Mouse (Mus musculus) ovary, postnatal 36 days (tissue): ENCODE data around the gene Prkce.

Experiments used
- DNase-seq: peaks from one replicate; pipeline ENCODE4 v3.0.0; 2022; ENCODE audit warnings: low spot score, mixed read lengths

Prkce gene

DNA sequence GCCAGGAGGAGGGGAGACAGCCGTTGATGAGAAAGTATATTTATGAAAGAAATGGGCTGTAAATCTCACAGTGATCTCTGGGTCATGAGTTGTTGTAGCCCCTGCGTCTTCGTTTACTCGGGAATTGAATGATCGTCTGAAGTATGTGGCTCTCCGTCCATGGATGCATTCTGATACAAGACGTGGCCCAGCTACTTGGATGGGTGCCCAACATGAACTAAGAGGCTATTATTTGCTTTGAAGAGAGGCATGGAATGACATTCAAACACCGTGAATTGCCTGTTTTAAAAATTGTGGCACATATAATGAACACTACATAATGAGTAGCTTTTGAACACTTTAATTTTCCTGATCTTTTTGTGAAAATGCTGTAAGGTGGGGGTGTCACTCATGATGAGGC is 93.5 kb downstream of the Prkce start:
- DNase-seq: no peak

DNA sequence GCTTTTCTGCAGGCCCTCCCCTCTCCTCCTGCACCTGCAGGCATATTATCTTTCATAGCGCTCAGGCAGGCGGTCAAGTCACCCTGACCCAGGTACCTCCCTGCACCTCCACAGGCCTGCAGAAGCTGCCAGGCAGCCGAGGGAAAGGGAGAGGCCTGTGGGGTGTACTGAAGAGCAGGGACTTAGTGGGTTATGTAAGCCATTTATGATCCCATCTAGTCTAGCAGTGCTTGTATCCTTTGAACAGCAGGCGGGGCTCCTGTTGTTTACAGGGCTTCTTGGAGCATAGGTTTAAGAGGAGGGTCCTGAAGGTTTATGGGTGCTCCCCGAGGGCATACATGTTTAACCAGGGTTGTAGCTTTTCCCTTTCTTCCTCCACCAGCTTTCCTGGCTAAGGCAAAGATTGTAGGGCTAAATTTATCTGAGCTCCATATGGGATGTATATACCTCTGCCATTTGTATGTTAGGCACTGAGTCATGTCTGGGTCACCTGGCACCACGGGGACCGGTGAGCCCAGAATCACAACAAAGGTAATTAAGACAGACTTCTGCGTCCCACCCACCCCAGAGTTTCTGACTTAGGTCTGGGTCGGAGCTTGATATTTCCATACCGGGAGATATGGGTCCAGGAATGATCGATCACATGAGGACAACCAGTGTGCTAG is 96.5 kb downstream of the Prkce start:
- peak; percentile 68 for DNase-seq

DNA sequence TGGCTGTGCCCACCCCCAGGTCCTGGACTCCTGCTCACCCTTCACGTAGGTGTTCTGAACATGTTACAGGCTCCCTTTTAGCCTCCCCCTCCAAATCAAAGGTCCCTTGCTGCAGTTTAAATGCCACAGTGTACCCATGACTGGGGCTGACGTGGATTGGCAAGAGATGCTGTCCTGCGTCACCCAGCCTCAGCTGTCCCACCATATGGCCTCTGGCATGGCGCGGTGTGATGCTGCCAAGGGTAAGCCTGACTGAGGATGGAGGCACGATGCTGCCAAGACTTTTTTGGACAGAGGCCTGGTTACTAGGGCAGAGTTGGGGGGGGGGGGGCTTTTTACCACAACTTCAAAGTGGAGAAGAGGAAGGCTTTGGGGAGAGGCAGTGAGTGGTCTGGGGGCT is 98.5 kb downstream of the Prkce start:
- DNase-seq: no peak

- no peak for DNase-seq
These were observed 99.7 kb downstream of the Prkce start for GRCm38 (mm10) chr17:86267126-86267760.

- no peak for DNase-seq
These were observed 102.1 kb downstream of the Prkce start for GRCm38 (mm10) chr17:86269639-86270038.

GRCm38 (mm10) chr17:86270523-86270922 is 102.9 kb downstream of the Prkce start:
- DNase-seq: no peak

DNA sequence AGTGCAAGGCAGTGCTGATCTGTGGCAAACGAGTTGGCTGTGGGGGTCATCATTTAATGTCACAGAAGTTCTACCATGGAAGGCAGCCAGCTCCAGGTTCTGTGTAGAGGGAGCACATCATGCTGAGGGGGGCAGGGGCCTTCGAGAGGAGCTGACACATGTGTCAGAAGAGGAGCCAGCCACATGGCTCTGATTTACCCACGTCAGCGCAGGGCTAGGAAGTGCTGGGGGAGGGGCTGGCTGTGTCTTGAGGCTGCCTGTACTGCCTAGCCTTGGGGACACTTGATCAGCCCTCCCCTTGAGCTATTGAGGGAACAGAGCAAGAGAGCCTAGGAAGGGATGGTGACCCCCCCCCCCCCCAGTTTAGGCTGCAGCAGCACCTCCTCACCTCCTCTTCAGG is 103.7 kb downstream of the Prkce start:
- DNase-seq: no peak

- DNase-seq: no peak
These were observed 105.4 kb downstream of the Prkce start for GRCm38 (mm10) chr17:86272961-86273360.

- DNase-seq: no peak
These were observed 106.2 kb downstream of the Prkce start for GRCm38 (mm10) chr17:86273566-86274349.

GRCm38 (mm10) chr17:86274350-86274744 is 106.8 kb downstream of the Prkce start:
- DNase-seq: no peak

- DNase-seq: no peak
These were observed 108.8 kb downstream of the Prkce start for GRCm38 (mm10) chr17:86276381-86276780.

DNA sequence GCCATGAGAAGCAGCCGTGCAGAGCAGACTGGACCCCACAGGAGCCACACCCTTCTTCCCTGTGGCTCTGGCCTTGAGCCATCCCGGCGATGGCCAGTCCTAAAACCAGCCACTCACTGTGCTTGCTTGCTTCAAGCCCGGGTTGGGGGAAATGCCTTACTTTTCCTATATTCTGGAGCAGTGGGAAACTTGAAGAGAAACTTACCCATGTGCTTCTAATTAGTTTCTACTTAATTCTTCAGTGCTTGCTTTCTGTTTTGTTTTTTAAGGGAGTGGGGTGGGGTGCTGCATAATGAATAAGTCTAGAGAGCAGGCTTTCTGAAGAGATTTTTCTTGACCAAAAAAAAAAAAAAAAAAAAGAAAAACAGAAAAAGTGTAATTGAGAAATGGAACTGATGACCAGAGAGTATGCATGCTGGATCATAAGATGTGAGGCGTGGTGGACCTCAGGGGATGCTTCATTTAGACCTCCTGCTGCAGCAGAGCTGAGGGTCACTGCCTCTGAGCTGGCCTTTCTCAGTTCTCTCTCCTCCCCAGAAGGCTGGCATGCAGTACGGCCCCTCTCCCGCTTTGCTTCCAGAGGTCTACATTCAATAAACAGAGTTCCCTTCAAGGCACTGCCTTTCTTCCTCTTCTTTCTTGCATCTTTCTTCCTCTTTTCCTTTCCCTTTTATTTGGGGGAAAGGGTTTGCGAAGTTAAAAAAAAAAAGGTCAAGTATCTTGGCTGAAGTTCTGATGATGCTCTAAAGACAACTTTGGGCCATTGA is 109.6 kb downstream of the Prkce start:
- DNase-seq: no peak

DNA sequence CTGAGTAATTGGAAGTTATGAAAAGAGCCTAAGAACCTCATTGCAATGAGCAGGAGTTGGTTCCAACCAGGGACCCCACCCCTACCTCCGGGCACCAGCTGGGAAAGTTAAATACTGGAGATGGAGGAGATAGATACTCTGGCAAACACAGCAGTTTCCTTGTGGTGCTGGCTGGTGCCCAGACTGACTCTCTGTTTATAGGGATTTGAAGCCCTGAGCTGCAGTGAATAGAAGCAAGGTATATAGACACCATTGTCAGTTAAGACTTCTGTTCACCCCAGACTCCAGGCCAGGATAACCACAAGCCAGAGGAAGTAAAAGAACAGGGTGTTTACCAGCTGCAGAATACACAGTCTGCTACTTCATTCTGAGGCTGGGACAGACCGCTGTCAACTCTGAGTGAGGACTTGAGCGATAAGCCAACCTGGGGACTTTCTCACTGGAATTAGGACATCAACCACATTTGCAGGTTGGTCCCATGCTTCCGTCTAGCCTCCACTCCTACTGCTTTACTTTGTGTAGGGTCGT is 110.5 kb downstream of the Prkce start:
- DNase-seq: no peak

DNA sequence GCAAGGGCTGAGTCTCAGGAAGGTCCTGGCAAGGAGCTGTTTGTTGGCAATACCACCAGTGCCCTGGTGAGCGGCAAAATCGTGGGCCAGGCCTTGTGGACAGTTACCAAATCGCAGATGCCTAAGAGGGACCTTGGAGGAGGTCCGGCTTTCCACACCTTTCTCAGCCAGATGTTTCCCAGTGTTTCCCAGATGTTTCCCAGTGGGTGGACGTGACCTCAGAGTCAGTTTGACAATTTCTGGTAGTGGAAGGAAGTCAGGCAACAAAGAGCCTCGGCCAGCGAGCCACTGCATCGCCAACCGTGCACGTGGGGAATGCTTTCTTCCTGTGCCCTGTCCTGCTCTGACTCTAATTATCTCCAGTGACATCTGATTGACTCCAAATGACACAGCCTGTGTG is 112.2 kb downstream of the Prkce start:
- no peak for DNase-seq

DNA sequence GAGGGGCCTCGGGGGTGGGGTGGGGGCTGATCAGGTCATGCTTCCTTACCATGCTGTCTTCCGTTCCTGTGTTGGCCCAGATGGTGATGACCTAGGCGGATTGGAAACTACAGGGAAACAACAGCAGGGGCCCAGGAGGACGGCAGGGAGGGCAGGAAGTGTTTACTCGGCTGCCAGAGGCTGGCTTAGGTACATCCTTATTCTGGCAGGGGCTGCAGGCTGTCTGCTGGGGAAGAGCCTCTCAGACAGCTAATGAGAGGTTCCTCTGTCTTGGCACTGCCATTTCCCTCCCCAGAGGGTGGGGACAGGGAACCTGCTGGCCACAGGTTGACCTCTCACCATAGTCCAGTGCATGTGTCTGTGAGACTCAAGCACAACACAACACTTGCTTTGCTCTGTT is 116.2 kb downstream of the Prkce start:
- no peak for DNase-seq

GRCm38 (mm10) chr17:86285058-86285457 is 117.5 kb downstream of the Prkce start:
- DNase-seq: no peak

- DNase-seq: peak; percentile 49
These were observed 119.2 kb downstream of the Prkce start for GRCm38 (mm10) chr17:86286747-86287271.

DNA sequence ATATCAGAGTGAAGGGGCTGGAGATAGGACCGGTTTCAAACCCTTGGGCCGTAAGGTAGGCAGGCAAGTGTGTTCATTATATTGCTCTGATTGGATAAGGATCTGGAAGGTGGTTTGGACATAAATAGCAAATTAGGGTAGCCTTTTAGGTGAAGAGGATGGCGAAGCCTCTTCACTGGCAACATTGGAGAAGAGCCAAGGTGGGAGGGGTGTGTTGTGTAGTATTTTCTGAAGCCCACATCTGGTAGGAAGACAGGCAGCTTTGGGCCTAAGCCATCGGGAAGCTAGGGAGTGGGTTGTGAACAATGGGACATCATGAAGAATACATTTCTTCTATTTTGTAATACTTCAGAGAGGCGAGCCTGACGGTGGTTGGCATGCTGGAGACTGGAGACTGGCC is 125.1 kb downstream of the Prkce start:
- no peak for DNase-seq

- peak; percentile 52 for DNase-seq
These were observed 125.7 kb downstream of the Prkce start for GRCm38 (mm10) chr17:86293247-86293744.

- no peak for DNase-seq
These were observed 132.0 kb downstream of the Prkce start for GRCm38 (mm10) chr17:86299576-86299975.

DNA sequence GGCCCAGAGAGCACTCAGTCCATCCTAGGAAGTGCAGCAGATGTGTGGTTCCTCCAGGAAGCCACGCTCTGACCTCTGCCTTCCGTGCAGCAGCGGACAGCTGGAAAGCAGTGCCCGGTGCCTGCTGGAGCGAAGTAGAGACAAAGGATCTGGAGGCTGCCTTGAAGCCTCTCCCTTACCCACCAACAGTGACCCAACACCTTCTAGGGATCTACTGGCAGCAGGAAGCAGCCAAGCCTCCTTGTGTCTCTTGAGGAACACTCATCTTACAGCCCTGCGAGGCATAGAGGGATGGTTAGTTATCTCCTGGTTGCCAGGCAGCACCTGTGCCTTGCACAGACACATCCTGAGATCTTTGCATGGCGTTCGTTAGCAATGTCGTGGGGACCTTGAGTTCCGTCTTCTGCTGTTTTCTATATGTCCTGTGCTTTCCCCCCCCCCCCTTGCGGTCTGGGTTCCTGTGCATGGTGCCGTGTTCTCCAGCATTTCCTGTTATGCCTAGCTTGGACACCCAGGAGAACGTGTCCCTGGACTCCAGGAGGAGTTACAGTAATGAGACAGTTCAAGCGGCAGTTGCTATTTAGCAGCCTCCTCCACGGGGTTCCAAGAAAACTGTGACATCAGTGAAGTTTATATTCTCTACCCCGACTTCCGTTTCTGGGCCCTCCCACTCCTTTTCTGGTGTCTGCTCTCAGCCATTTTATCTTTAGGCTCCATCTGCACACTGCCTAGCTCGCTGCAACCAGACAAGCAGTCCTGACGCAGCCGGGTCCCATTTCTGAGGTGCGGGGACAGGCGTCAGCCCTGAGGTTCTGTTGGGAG is 133.4 kb downstream of the Prkce start:
- DNase-seq: no peak
